Mouse (Mus musculus): ENCODE measurements around the gene Sat1.
A peak's percentile ranks its signal among the peaks of the same experiment; 100 is the strongest.
"Not testable (repeated sequence)": the region's sequence is repeated elsewhere in the genome, so short reads cannot be mapped to it uniquely, and the experiment has no call there.

Sat1 gene

GRCm38 (mm10) chrX:155216271-155216670 lies at the start of gene Sat1:
Gene Sat1, minus strand, starts transcription at chrX:155216449.
- peak; percentile 96 for DNase-seq

GRCm38 (mm10) chrX:155262915-155263252 lies 46.6 kb upstream of the Sat1 start:
- DNase-seq: no peak

DNA sequence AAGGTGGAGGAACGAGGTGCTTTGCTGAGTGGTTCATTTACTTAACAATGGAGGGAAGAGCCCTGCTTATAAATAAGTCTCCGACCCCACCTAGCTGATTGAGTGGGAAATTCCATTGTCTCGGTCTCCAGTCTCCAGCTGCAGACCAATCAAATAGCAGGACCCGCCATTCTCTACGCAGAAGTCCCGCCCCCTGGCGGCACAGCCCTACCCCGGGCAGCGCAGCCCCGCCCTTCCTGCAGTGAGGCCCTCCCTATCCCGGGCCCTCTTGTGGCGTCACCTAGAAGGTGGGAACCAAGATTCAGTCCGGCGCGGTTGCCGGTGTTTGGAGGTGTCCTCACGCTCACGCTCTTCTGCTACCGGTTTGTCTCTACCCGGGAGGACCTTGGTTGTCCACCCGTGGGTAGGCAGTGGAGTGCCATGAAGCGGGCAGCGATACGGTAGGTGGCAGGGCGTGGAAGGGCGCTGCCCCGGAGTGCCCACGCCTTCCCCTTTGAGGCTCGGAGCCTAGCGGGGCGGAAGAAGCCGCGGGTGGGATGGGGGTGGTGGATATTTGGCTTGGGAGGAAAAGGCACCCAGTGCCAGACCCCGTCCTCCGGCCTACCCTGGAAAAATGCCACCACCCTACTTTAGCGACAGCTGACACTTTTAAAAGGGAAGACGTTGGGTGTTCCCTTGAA lies 46.1 kb upstream of the Sat1 start, which contains the start of gene Acot9:
Gene Acot9, plus strand, starts transcription at position 209 of the 680 bp plus-strand sequence.
- DNase-seq: peak; percentile 95

GRCm38 (mm10) chrX:155256856-155257255 lies 40.6 kb upstream of the Sat1 start:
- DNase-seq: no peak

DNA sequence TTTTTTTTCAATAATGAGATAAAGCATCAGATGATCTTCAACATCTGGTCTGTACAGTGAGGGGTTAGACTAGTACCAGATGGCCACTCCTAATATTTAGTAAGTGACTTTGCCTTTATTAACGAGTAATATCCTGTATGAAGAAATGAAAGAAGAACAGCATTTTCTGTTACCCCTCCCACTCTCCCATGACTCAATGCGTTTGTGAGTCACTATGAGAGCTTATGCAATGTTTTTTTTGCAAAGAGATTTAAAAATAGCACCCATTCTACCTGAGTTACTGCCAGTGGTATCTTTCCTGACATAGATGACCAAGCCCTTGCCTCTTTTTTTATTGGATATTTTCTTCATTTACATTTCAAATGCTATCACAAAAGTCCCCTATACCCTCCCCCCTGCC lies 2.0 kb upstream of the Sat1 start:
- DNase-seq: no peak

GRCm38 (mm10) chrX:155215501-155216248 lies 574 bp downstream of the Sat1 start:
- DNase-seq: peak; percentile 30

GRCm38 (mm10) chrX:155214291-155215136 lies 1.7 kb downstream of the Sat1 start:
- DNase-seq: peak; percentile 37

- peak; percentile 9 for DNase-seq
These were observed 7.6 kb downstream of the Sat1 start for GRCm38 (mm10) chrX:155208671-155209070.

DNA sequence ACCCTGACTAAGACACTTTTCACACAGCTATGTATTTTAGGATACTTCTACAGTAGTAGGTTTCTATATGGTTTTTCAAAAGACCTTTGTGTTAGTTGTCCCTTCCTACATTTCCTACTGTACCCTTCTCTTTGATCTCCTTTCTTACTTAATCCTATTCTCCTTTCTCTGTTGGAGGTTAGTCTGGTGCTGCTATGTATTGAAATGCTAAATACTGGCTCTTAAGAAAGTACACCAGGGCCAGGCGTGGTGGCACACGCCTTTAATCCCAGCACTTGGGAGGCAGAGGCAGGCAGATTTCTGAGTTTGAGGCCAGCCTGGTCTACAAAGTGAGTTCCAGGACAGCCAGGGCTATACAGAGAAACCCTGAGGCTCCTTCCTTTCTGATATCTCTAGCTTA lies 10.8 kb downstream of the Sat1 start:
- DNase-seq: not testable (repeated sequence)

DNA sequence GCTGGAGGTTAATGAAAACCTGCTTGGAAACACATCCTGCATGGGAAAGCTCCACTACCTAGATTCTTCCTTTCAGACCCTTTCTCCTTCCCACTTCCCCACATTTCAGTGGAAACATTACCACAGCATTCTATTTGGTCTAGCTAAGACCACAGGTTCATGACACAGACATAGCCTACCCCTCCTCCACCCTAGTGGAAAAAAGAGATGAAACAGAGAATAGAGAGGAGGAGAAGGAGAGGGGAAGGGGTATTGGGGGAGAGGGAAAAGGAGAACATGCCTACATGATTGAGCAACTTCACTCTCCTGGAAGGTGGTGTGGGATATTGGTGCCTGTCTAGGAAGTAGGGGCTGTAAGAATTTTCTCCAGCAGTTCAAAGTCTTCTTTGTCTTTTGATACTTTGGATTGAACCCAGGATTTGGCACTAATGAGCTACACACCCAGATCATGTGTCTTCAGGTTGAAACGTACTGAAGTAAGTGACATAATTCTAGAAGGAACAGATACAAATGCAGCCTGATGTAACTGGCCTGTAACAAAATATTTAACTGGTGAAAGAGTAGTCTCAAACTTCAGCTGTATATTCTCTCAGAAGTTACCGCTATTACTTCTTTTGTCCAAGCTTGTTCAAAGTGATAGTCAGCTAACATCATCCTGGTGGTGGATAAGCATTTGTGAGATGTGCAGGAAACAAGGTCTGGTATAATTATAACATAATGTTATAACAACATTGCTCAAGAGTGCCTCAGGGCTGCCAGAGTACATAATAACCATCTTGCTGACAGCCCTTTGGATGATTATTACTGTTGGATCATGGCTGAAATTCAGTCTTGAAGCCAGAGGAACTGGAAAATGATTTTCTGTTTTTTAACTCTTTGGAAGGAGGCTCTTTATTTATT lies 13.6 kb downstream of the Sat1 start:
- DNase-seq: no peak

GRCm38 (mm10) chrX:155201799-155202198 lies 14.4 kb downstream of the Sat1 start:
- no peak for DNase-seq

DNA sequence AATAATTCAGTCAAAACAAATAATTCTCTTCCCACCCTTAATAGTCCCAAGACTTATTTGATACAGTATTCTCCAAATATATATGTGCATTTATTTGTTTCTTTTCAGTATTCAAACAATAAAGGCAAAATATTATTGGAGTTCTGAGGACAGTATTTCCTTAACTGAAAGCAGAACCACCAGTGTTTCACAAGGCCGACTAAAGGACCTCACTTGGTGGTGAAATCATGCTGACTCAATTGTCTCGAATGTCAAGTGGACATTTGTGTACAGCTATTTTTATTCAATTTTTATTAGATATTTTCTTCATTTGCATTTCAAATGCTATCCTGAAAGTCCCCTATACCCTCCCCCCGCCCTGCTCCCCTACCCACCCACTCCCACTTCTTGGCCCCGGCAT lies 21.3 kb downstream of the Sat1 start:
- no peak for DNase-seq

GRCm38 (mm10) chrX:155193732-155194443 lies 22.4 kb downstream of the Sat1 start:
- DNase-seq: no peak

GRCm38 (mm10) chrX:155191941-155192340 lies 24.3 kb downstream of the Sat1 start:
- DNase-seq: no peak

- no peak for DNase-seq
These were observed 38.6 kb downstream of the Sat1 start for GRCm38 (mm10) chrX:155177640-155178039.

DNA sequence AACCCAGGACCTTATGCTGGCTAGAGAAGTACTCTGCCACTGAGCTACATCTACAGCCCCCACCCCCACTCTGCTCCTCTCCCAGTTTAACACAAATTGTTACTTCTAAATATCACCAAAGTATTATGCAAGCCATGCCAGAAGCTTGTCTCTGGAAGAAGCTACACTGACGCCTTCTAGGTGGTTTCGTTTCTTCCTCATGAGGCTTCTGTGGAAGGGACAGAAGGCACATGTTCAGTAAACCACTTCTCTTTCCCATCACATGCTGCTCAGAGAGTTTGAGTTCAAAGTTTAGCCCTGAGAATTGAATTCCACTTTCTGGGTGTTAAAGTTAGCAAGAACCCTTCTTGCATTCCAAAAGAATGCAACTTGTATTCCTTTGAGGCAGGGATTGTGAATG lies 39.0 kb downstream of the Sat1 start:
- no peak for DNase-seq

- DNase-seq: no peak
These were observed 40.7 kb downstream of the Sat1 start for GRCm38 (mm10) chrX:155175568-155175967.

GRCm38 (mm10) chrX:155172310-155172709 lies 43.9 kb downstream of the Sat1 start:
- DNase-seq: no peak

DNA sequence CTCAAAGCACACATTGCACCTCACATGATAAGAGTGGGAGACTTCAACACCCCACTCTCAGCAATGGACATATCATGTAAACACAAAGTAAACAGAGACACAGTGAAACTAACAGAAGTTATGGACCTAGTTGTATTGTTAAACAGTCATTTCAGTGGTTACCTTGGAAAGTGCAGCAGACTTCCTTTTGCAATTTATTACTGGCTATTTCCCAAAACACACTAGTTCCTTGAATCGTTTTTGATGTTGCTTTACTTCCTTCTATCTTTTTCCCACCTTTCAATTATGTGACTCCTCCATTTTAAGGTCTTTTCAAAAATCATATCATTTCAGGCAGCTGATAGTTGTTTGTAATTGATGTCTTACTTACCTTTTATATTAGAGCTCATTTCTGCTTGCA lies 44.5 kb downstream of the Sat1 start:
- no peak for DNase-seq

GRCm38 (mm10) chrX:155169886-155170285 lies 46.4 kb downstream of the Sat1 start:
- DNase-seq: no peak

GRCm38 (mm10) chrX:155167667-155168066 lies 48.6 kb downstream of the Sat1 start:
- no peak for DNase-seq

GRCm38 (mm10) chrX:155166313-155166712 lies 49.9 kb downstream of the Sat1 start:
- no peak for DNase-seq
